Mouse (Mus musculus) liver, embryonic 12.5 days (tissue): Measurements from ENCODE around the gene Atrip. TPM values are rescaled to one million over a fixed set of nuclear protein-coding genes. Genes with fewer than 3 reads are reported as not detected.
A peak's percentile ranks its signal among the peaks of the same experiment; 100 is the strongest.

ENCODE experiments used
- ATAC-seq: fragments of 200-750 bp; cut with Nextera tagmentation; 2 replicates; pipeline ENCODE4 v1.8.0; 2017; ENCODE audit warnings: moderate number of reproducible peaks, mild to moderate bottlenecking, moderate library complexity
- H3K27ac ChIP-seq: fragments of 300-500 bp; sonication (generic); 2 replicates; pipeline ENCODE4 v1.5.1; 2016; ENCODE audit warnings: mild to moderate bottlenecking
- H3K27me3 ChIP-seq: fragments of 300-500 bp; sonication (generic); replicated peaks from 2 replicates; pipeline ENCODE4 v1.6.1; 2016; ENCODE audit warnings: mild to moderate bottlenecking, moderate library complexity
- H3K36me3 ChIP-seq: fragments of 300-500 bp; sonication (generic); 2 replicates; pipeline ENCODE4 v1.6.1; 2016; ENCODE audit warnings: mild to moderate bottlenecking, moderate library complexity
- H3K4me1 ChIP-seq: fragments of 300-500 bp; sonication (generic); 2 replicates; pipeline ENCODE4 v1.6.1; 2016
- H3K4me2 ChIP-seq: fragments of 300-500 bp; sonication (generic); 2 replicates; pipeline ENCODE4 v1.6.1; 2016; ENCODE audit warnings: mild to moderate bottlenecking, moderate library complexity
- H3K4me3 ChIP-seq: fragments of 300-500 bp; sonication (generic); 2 replicates; pipeline ENCODE4 v1.5.1; 2016; ENCODE audit warnings: mild to moderate bottlenecking, moderate library complexity
- H3K9ac ChIP-seq: fragments of 300-500 bp; sonication (generic); 2 replicates; pipeline ENCODE4 v1.6.1; 2016; ENCODE audit warnings: mild to moderate bottlenecking, moderate library complexity
- H3K9me3 ChIP-seq: fragments of 300-500 bp; sonication (generic); replicated peaks from 2 replicates; pipeline ENCODE4 v1.6.1; 2016; ENCODE audit warnings: mild to moderate bottlenecking, moderate library complexity
- WGBS: fragments of 180-500 bp; shearing (Covaris S2); methylation state at CpG from one replicate; pipeline ENCODE4 v1.1.7; 2016; ENCODE audit not compliant: insufficient replicate concordance; 5-methylcytosine and 5-hydroxymethylcytosine counted together
- polyA plus RNA-seq: library from polyadenylated mRNA; unstranded; fragments of >200 nt; fragmentation: Nextera tagmentation; extraction: Ambion mirVana; gene quantifications from 2 replicates; pipeline ENCODE4 v1.2.1, GENCODE M21; 2016

The Atrip gene
- polyA plus RNA-seq, 1 experiment from 2014 or later = 18.6 TPM

DNA sequence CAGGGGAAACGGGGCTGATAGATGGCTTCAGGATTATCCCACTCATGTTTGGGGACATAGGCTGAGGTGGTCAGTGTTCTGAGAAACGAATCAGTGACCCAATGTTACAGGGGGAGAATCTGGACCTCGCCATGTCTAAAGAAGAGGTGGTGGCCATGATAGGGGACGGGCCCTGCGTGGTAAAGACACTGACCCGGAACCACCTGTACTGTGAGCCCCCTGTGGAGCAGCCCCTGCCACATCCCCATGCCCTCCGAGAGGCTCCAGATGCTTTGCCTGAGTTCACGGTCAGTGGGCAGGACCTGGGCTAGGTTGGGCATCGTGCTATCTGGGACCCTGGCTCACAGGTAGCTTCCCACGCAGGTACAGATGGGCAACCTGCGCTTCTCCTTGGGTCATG is 36.3 kb upstream of the Atrip start:
- 76% methylated on average over 11 of the region's 11 CpGs for WGBS

DNA sequence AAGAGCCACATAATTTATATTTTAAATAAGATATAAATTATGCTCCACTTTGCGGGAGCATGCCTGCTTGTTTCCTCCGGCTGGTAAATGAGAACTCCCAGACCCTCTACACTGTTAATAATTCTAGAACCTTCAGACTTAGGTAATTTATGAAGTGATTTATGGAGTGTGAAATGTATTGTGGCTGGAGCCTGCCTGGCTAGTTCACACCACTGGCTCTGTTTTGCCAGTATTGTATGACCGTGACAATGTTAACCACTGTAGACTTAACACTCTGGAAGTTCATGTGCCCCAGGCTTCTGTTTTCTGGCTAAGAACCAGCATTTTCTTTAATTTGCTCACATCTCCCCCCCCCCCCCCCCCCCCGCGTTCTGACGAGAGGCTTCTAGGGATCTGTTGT is 33.4 kb upstream of the Atrip start:
- Histone ChIP-seq H3K27ac (no peak overlapping the region), H3K27me3 (no peaks in the 10 kb centered on the region), H3K36me3 (peaks cover 67% of the 10 kb centered on the region), H3K4me2 (no peak overlapping the region), H3K4me3 (no peak overlapping the region), H3K9me3 (no peaks in the 10 kb centered on the region), H3K4me1 (no peaks in the 10 kb centered on the region), H3K9ac (no peak overlapping the region)
- ATAC-seq = no peak
- WGBS = 68% methylated on average over 4 of the region's 6 CpGs

More for the DNA sequence above, 36.3 kb upstream of the Atrip start:
- H3K4me1 ChIP-seq = no peaks in the 10 kb centered on the region
- no peak overlapping the region for H3K4me3 ChIP-seq
- H3K9ac ChIP-seq = no peak overlapping the region
- no peak overlapping the region for H3K4me2 ChIP-seq
- H3K36me3 ChIP-seq = peaks cover 75% of the 10 kb centered on the region
- no peak overlapping the region for H3K27ac ChIP-seq
- no peaks in the 10 kb centered on the region for H3K9me3 ChIP-seq
- no peaks in the 10 kb centered on the region for H3K27me3 ChIP-seq
- ATAC-seq = no peak

DNA sequence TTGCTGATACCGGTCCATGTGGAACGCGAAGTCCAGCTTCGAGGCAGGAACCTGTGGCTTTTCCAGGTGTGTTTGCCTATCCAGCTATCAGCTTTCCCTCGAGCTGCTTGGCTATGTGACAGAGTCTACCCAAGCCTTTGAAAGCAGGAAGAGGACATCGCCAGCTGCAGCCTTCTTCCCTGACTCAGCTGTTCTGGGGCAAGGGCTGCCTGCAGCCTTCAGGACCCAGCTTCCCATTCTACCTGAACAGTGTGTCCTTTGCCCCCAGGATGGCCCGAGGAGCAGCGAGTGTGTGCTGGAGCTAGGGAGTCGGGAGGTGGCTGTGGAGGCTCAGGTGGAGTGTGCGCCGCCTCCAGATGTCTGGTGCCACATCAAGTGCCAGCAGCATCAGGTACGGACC is 31.7 kb upstream of the Atrip start:
- H3K4me2 ChIP-seq = no peak overlapping the region
- H3K27me3 ChIP-seq = no peaks in the 10 kb centered on the region
- no peak for ATAC-seq
- no peaks in the 10 kb centered on the region for H3K4me1 ChIP-seq
- H3K36me3 ChIP-seq = peaks cover 69% of the 10 kb centered on the region
- 68% methylated on average over 12 of the region's 12 CpGs for WGBS
- no peak overlapping the region for H3K9ac ChIP-seq
- H3K27ac ChIP-seq = no peak overlapping the region
- no peak overlapping the region for H3K4me3 ChIP-seq
- no peaks in the 10 kb centered on the region for H3K9me3 ChIP-seq

DNA sequence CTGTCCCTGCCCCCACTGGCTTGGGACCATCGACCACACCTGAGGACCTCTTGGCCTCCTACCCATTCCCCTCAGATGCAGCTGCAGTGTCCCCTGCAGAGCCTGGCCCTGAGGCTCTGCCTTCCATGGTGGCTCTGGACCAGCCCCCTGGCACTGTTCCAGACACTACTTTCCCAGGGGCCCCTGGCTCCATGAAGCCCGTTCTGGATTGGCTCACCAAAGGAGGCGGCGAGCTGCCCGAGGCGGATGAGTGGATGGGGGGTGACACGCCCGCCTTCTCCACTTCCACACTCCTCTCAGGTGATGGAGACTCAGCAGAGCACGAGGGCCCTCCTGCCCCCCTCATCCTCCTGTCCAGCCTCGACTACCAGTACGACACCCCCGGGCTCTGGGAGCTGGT is 31.1 kb upstream of the Atrip start:
- no peak; the same call in 1 of the 2 replicates for ATAC-seq
- WGBS = 69% methylated on average over 12 of the region's 12 CpGs
- no peak overlapping the region for H3K9ac ChIP-seq

DNA sequence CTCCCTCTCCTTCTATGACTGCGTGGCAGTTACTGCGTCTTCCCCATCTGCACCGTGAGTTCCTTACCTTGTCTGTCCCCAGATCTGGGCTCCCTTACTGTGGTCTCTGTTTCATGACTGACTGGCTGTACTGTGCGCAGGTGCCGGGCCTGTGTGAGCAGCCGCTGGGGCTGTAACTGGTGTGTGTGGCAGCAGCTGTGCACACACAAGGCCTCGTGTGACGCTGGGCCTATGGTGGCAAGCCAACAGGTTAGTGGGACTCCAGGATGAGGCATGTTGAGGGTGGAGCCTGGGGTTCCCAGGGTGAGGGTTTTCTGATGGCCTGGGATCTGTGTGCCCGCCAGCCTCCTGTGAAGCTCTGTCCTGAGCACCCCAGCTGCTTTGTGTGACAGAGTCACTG is 30.2 kb upstream of the Atrip start:
- H3K9me3 ChIP-seq = no peaks in the 10 kb centered on the region
- WGBS = 74% methylated on average over 9 of the region's 9 CpGs
- H3K27ac ChIP-seq = no peak overlapping the region
- H3K27me3 ChIP-seq = no peaks in the 10 kb centered on the region
- H3K4me2 ChIP-seq = no peak overlapping the region
- no peak overlapping the region for H3K4me3 ChIP-seq
- H3K9ac ChIP-seq = no peak overlapping the region
- H3K4me1 ChIP-seq = peaks cover 2% of the 10 kb centered on the region
- H3K36me3 ChIP-seq = peaks cover 60% of the 10 kb centered on the region
- no peak for ATAC-seq

More for the DNA sequence above, 31.1 kb upstream of the Atrip start:
- Histone ChIP-seq H3K36me3 (peaks cover 69% of the 10 kb centered on the region), H3K4me2 (no peak overlapping the region), H3K27ac (no peak overlapping the region), H3K4me1 (no peaks in the 10 kb centered on the region), H3K27me3 (no peaks in the 10 kb centered on the region), H3K9me3 (no peaks in the 10 kb centered on the region), H3K4me3 (no peak overlapping the region)

DNA sequence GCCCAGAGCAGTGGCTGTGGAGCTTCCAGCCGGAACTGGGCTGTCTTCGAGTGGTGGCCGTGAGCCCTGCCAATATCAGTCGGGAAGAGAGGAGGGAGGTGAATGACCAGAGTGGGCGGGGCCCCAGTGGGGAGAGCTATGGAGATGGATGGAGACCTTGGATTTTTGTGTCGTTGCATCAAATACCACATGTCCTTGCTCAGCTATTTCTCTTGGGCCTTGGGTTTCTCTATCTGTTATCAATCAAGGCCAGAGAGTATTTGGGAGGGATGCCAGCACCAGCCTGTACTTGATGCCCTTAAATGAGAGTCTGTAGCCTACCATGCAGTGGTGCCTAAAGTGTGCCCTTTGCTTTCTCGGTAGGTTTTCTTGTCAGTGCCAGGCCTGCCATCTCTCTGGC is 29.3 kb upstream of the Atrip start:
- peaks cover 52% of the 10 kb centered on the region for H3K36me3 ChIP-seq
- H3K9ac ChIP-seq = no peak overlapping the region
- ATAC-seq = no peak
- 64% methylated on average over 7 of the region's 7 CpGs for WGBS
- H3K9me3 ChIP-seq = no peaks in the 10 kb centered on the region
- no peak overlapping the region for H3K4me2 ChIP-seq
- H3K4me1 ChIP-seq = peaks cover 11% of the 10 kb centered on the region
- H3K27ac ChIP-seq = no peak overlapping the region
- H3K27me3 ChIP-seq = peaks cover 8% of the 10 kb centered on the region; the same call in 1 of the 2 replicates
- H3K4me3 ChIP-seq = no peak overlapping the region

DNA sequence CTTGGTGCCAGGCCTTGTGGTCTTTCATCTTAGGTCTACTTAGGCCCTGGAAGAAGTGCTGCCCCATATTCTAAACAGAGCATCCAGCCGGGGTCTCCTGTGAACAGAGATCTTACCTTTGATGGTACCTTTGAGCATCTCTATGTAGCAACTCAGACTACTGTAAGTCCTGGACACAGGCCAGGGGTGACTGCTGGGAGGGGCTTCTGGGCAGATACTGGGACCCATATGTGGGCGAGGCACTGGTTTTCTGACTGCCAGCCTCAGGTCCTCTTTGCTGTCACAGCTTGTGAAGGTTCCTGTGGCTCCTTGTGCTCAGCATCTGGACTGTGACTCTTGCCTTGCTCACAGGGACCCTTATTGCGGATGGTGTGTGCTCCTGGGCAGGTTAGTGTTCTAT is 28.6 kb upstream of the Atrip start:
- ATAC-seq = no peak
- no peak overlapping the region for H3K27ac ChIP-seq
- peaks cover 15% of the 10 kb centered on the region for H3K27me3 ChIP-seq
- H3K36me3 ChIP-seq = peaks cover 47% of the 10 kb centered on the region
- peaks cover 18% of the 10 kb centered on the region for H3K4me1 ChIP-seq
- H3K9ac ChIP-seq = no peak overlapping the region
- H3K4me3 ChIP-seq = no peak overlapping the region
- no peak overlapping the region for H3K4me2 ChIP-seq
- 55% methylated on average over 3 of the region's 3 CpGs for WGBS
- H3K9me3 ChIP-seq = no peaks in the 10 kb centered on the region

DNA sequence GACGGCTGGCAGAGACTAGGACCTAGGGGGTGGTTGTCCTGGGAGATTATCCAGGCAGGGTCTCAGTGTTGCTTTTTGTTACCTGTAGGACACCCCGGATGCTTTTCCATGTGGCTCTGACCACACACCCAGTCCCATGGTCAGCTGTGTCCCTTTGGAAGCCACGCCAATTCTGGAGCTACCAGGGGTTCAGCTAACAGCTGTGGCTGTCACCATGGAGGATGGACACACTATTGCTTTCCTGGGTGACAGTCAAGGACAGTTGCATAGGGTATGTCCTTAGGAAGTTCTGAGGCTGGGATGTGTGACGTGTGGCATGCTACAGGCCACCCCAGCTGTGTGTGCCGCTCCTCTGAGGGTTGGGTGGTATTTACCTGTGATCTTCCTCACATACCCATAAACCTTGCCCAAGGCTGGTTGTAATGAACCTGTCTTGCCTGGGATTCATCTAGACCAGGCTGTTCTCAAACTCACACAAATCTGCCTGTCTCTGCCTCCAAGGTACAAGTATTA is 28.1 kb upstream of the Atrip start:
- Histone ChIP-seq H3K4me3 (no peak overlapping the region), H3K4me2 (no peak overlapping the region), H3K27ac (no peak overlapping the region), H3K9me3 (no peaks in the 10 kb centered on the region), H3K27me3 (peaks cover 21% of the 10 kb centered on the region), H3K4me1 (peaks cover 21% of the 10 kb centered on the region), H3K36me3 (peaks cover 47% of the 10 kb centered on the region), H3K9ac (peak overlapping the region; percentile 4; the same call in 1 of the 2 replicates)
- WGBS = 65% methylated on average over 5 of the region's 5 CpGs
- ATAC-seq = no peak

DNA sequence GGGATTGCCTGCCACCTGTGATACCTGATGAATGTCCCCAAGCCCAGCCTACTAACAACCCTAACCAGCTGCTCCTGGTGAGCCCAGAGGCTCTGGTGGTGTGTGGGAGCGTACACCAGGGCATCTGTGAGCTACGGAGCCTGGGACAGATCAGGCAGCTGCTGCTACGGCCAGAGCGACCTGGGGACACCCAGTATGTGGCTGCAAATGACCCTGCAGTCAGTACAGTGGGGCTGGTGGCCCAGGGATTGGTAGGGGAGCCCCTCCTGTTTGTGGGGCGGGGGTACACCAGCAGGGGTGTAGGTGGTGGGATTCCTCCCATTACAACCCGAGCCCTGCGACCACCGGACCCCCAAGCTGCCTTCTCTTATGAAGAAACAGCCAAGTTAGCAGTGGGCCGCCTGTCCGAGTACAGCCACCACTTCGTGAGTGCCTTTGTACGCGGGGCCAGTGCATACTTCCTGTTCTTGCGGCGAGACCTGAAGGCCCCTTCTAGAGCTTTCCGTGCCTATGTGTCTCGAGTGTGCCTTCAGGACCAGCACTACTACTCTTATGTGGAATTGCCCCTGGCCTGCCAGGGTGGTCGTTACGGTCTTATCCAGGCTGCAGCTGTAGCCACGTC is 26.5 kb upstream of the Atrip start:
- H3K9me3 ChIP-seq = no peaks in the 10 kb centered on the region
- H3K27me3 ChIP-seq = peaks cover 36% of the 10 kb centered on the region
- peaks cover 35% of the 10 kb centered on the region for H3K36me3 ChIP-seq
- peaks cover 27% of the 10 kb centered on the region for H3K4me1 ChIP-seq
- H3K4me2 ChIP-seq = no peak overlapping the region
- no peak overlapping the region for H3K9ac ChIP-seq
- no peak overlapping the region for H3K27ac ChIP-seq
- H3K4me3 ChIP-seq = no peak overlapping the region
- no peak for ATAC-seq
- WGBS = 64% methylated on average over 20 of the region's 20 CpGs

DNA sequence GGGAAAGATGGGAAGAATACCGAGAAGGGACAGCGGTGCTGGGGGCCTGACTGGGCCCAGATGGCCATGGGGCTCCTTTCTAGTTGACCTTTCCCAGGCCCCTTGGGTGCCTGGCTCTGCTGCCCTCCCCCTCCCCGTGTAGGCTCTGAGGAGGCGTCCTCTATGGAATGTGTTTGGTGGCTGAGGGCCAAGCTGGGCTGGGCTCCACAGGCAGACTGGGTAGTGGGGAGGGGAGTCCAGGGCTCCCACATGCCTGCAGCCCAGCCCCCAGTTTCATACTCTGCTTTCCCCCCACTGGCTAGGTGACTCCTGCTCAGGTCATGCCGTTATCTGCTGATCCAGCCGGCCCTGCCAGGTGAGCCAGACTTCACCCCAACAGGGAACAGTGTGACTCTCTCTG is 25.0 kb upstream of the Atrip start:
- peaks cover 39% of the 10 kb centered on the region for H3K4me1 ChIP-seq
- H3K9ac ChIP-seq = no peak overlapping the region
- 65% methylated on average over 6 of the region's 6 CpGs for WGBS
- 0 out of 2 replicates have a peak overlapping the region, but pooled peaks have one; percentile 9 for H3K4me2 ChIP-seq
- peaks cover 51% of the 10 kb centered on the region for H3K27me3 ChIP-seq
- H3K9me3 ChIP-seq = no peaks in the 10 kb centered on the region
- no peak overlapping the region for H3K4me3 ChIP-seq
- no peak for ATAC-seq
- H3K27ac ChIP-seq = no peak overlapping the region
- peaks cover 28% of the 10 kb centered on the region for H3K36me3 ChIP-seq

DNA sequence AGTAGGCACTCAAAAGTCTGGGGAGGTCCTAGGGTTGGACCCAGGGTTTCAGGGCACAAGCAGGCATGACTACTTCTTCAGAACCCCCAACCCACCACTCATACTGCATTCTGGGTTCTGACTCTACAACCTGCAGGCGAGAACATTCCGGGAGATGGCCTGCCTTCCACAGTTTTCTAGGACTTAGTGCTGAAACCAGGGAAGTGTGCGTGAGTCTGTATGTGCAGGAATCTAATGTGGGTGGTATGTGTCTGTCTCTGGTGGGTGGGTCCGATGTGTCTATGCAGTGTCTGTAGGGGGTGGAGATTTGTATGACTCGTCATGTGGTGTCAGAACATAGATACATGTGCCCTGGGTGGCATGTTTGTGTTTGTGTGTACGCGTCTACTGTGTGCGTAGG is 24.4 kb upstream of the Atrip start:
- no peaks in the 10 kb centered on the region for H3K9me3 ChIP-seq
- peaks cover 25% of the 10 kb centered on the region for H3K36me3 ChIP-seq
- 75% methylated on average over 8 of the region's 8 CpGs for WGBS
- no peak overlapping the region for H3K4me3 ChIP-seq
- H3K9ac ChIP-seq = no peak overlapping the region
- peak overlapping the region; percentile 74; the same call in 1 of the 2 replicates for H3K4me2 ChIP-seq
- peak overlapping the region; percentile 64; the same call in 1 of the 2 replicates for H3K27ac ChIP-seq
- peaks cover 45% of the 10 kb centered on the region for H3K4me1 ChIP-seq
- peaks cover 57% of the 10 kb centered on the region for H3K27me3 ChIP-seq
- ATAC-seq = no peak

DNA sequence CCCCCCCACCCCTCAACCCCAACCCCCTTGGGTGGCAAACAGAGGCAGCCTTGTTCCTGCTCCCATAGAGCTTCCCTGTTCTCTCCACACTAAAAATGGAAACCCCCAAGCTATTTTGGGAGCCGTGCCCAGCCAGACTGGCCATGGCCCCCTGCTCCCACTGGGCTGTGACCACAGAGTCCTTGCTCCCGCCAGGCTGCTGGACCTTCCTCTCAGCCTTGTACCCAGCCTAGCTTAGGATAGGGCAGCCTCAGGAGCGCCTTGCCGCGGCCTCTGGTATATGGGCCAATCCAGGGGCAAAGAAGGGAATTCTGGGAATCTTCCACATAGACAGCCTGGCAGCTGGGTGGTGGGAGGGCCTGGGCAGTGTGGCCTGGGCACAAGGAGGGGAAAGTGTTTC is 23.9 kb upstream of the Atrip start:
- H3K36me3 ChIP-seq = peaks cover 22% of the 10 kb centered on the region
- H3K9me3 ChIP-seq = no peaks in the 10 kb centered on the region
- H3K9ac ChIP-seq = no peak overlapping the region
- WGBS = 71% methylated on average over 5 of the region's 5 CpGs
- H3K27ac ChIP-seq = peak overlapping the region; percentile 64
- H3K27me3 ChIP-seq = peaks cover 62% of the 10 kb centered on the region
- no peak for ATAC-seq
- peaks cover 48% of the 10 kb centered on the region for H3K4me1 ChIP-seq
- peak overlapping the region; percentile 74 for H3K4me2 ChIP-seq
- no peak overlapping the region for H3K4me3 ChIP-seq

DNA sequence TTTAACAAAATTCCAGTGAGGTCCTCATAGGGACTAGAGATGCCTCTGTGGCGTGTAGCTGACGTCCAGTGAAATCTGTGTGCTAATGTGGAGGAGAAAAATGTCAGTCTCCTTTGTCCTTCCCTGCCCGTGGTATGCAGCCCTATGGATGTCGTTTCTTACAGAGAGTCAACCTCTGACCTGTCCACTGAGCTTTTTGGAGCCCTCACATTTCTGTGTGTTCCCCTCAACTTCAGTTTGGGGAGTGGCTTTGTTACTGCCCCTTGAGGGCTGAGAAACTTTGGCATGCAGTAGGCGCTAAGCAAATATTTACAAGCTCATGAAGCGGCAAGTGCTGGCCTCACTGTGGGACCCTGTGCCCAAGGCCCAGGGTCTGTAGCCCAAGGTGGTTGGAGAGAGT is 23.4 kb upstream of the Atrip start:
- peak overlapping the region; percentile 64 for H3K27ac ChIP-seq
- peak overlapping the region; percentile 74 for H3K4me2 ChIP-seq
- ATAC-seq = no peak
- peaks cover 67% of the 10 kb centered on the region for H3K27me3 ChIP-seq
- no peak overlapping the region for H3K4me3 ChIP-seq
- no peak overlapping the region for H3K9ac ChIP-seq
- 55% methylated on average over 6 of the region's 6 CpGs for WGBS
- H3K9me3 ChIP-seq = no peaks in the 10 kb centered on the region
- H3K4me1 ChIP-seq = peaks cover 48% of the 10 kb centered on the region
- peaks cover 22% of the 10 kb centered on the region for H3K36me3 ChIP-seq
